Mouse (Mus musculus): ENCODE measurements at regions not wholly inside any gene's neighbourhood (a gene's known extent, or its start where the extent isn't known, plus 50 kb on each side); places are given as distances from the start of the nearest gene placed in this dataset.
A peak's percentile ranks its signal among the peaks of the same experiment; 100 is the strongest.

DNA sequence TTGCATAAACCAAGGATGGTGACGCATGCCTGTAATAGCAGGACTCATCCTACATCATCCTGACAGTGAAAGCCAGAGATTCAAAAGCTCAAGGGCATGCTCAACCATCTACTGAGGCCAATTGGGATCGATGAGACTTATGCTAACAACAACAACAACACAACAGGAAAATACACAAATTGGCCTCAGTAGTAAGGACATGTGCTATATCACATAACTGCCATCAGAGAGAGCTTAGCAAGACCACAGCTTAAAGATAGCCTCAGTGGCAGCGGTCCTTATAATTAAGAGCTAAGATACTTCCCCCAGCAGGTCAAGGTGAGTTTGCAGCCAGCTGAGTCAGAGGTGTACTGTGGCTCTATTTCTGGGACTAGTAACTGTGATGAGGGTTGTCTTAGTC, 102.0 kb upstream of the Fhl2 start:
- H3K9me3 ChIP-seq (replicated peaks; ENCODE audit: insufficient read depth, low read length), result no peaks in the 10 kb centered on the region
- peaks cover 0 to 13% of the 10 kb centered on the region in 2 experiments; a peak in 2 of 4 replicates for H3K4me1 ChIP-seq (ENCODE audit: control insufficient read depth in 1 of 2, insufficient read depth in 2 of 2, low read length in 2 of 2)
- H3K27me3 ChIP-seq (ENCODE audit: control insufficient read depth in 1 of 2, insufficient read depth in 2 of 2, low read length in 2 of 2), result no peaks in the 10 kb centered on the region
- TF ChIP-seq NRF1 (IDR thresholded peaks at IDR 0.05; ENCODE audit: insufficient read depth, low read depth, low read length, poor library complexity, severe bottlenecking) (no peak), MAX (IDR thresholded peaks at IDR 0.05; ENCODE audit: low read length) (no peak), ZKSCAN1 (IDR thresholded peaks at IDR 0.05; ENCODE audit: low read depth, low read length) (no peak), NELFE (IDR thresholded peaks at IDR 0.05; ENCODE audit: low read depth, low read length) (no peak), SMC3 (IDR thresholded peaks at IDR 0.05; ENCODE audit: low read depth, low read length) (no peak), TCF12 (IDR thresholded peaks at IDR 0.05; ENCODE audit: low read depth, low read length) (no peak), GABPA (IDR thresholded peaks at IDR 0.05; ENCODE audit: low read depth, low read length) (no peak), TAL1 (IDR thresholded peaks at IDR 0.05; ENCODE audit: low read length) (no peak), EP300 (IDR thresholded peaks at IDR 0.05; ENCODE audit: low read depth in 1 of 2, low read length in 2 of 2) (no peak)
- no peaks in the 10 kb centered on the region for H3K79me2 ChIP-seq (ENCODE audit: control insufficient read depth, insufficient read depth, low read length, poor library complexity)
- no peak for DNase-seq (ENCODE audit: low read depth, low spot score)
- H3K4me3 ChIP-seq (ENCODE audit: control insufficient read depth in 1 of 2, insufficient read depth in 1 of 2, low read depth in 2 of 2, low read length in 2 of 2), result no peak overlapping the region
- no peak overlapping the region for H3K27ac ChIP-seq (ENCODE audit: control insufficient read depth, low read depth, low read length)
- H3K9ac ChIP-seq (ENCODE audit: control insufficient read depth, low read depth, low read length, poor library complexity, severe bottlenecking), result no peak overlapping the region
- no peaks in the 10 kb centered on the region for H3K36me3 ChIP-seq (ENCODE audit: control insufficient read depth in 1 of 2, insufficient read depth in 2 of 2, low read length in 2 of 2)

DNA sequence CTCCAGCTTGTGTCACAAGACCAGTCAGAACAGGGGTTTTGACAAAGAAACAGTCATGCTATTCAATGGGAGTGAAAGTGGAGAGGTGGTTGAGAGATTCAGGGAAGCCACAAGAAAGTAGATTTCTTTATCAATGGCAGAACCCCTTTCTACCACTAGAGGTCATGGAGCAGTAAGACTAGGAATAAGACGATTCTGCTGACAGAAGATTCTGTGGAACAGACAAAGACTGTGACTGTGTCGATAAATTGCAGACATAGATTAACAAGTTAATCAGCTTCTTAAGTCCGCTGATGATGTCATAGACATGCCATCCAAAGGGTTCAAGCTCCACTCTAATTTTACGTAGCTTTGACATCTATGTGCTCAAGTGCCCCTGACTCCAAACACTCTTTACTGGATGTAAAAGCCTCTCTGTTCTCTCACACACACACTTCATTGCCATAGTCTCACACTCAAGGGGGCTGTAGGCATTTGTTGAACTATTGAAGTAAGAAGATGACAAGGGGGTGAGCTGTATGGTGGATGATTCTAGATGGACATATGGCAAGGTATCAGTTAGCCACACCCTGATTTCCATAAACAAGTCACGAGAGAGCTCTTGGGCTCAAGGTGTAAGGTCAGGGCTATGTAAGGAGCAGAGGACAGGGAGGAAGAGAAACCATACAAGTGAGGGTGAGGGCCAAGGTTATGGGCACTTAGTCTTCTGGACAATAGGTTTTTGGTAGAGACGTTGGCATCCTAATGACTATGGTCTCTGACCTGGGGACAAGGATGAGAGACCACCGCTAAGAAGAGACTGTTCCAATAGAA, 102.9 kb upstream of the Fhl2 start:
- Histone ChIP-seq H3K27me3 (ENCODE audit: control insufficient read depth in 1 of 2, insufficient read depth in 2 of 2, low read length in 2 of 2) (no peaks in the 10 kb centered on the region), H3K36me3 (ENCODE audit: control insufficient read depth in 1 of 2, insufficient read depth in 2 of 2, low read length in 2 of 2) (no peaks in the 10 kb centered on the region), H3K4me3 (ENCODE audit: control insufficient read depth in 1 of 2, insufficient read depth in 1 of 2, low read depth in 2 of 2, low read length in 2 of 2) (no peak overlapping the region), H3K27ac (ENCODE audit: control insufficient read depth, low read depth, low read length) (no peak overlapping the region), H3K9me3 (replicated peaks; ENCODE audit: insufficient read depth, low read length) (no peaks in the 10 kb centered on the region), H3K9ac (ENCODE audit: control insufficient read depth, low read depth, low read length, poor library complexity, severe bottlenecking) (no peak overlapping the region), H3K4me1 (ENCODE audit: control insufficient read depth in 1 of 2, insufficient read depth in 2 of 2, low read length in 2 of 2) (peaks cover 0 to 13% of the 10 kb centered on the region in 2 experiments; a peak in 2 of 4 replicates), H3K79me2 (ENCODE audit: control insufficient read depth, insufficient read depth, low read length, poor library complexity) (no peaks in the 10 kb centered on the region)
- TF ChIP-seq JUND (IDR thresholded peaks at IDR 0.05; ENCODE audit: low read depth, low read length) (no peak), MAZ (IDR thresholded peaks at IDR 0.05; ENCODE audit: low read depth, low read length) (no peak), HCFC1 (IDR thresholded peaks at IDR 0.05; ENCODE audit: low read depth, low read length) (no peak), CTCF (IDR thresholded peaks at IDR 0.05 in 2 of 3, conservative IDR thresholded peaks at IDR 0.05 in 1 of 3; ENCODE audit: control insufficient read depth in 1 of 3, insufficient read depth in 1 of 3, low read depth in 2 of 3, low read length in 3 of 3, poor library complexity in 1 of 3, severe bottlenecking in 1 of 3) (peak in 2 of 3 experiments; percentile 62 to 74; a peak in 4 of 6 replicates), POLR2AphosphoS5 (IDR thresholded peaks at IDR 0.05; ENCODE audit: borderline replicate concordance, low read depth, low read length) (no peak), ZNF384 (IDR thresholded peaks at IDR 0.05; ENCODE audit: low read depth, low read length) (no peak), USF2 (IDR thresholded peaks at IDR 0.05; ENCODE audit: borderline replicate concordance in 1 of 2, insufficient read depth in 1 of 2, low read depth in 1 of 2, low read length in 2 of 2) (no peak), ZMIZ1 (IDR thresholded peaks at IDR 0.05; ENCODE audit: low read depth, low read length) (no peak), MAX (IDR thresholded peaks at IDR 0.05; ENCODE audit: low read length) (no peak), ETS1 (IDR thresholded peaks at IDR 0.05; ENCODE audit: low read depth, low read length) (no peak), ZC3H11A (IDR thresholded peaks at IDR 0.05; ENCODE audit: low read depth, low read length) (peak; percentile 86), POLR2AphosphoS2 (IDR thresholded peaks at IDR 0.05; ENCODE audit: low read length) (no peak), POLR2A (IDR thresholded peaks at IDR 0.05; ENCODE audit: control insufficient read depth in 1 of 2, insufficient read depth in 1 of 2, low read depth in 1 of 2, low read length in 2 of 2, poor library complexity in 1 of 2) (no peak), EP300 (IDR thresholded peaks at IDR 0.05; ENCODE audit: low read depth in 1 of 2, low read length in 2 of 2) (no peak), UBTF (IDR thresholded peaks at IDR 0.05; ENCODE audit: borderline replicate concordance, insufficient read depth, low read depth, low read length) (no peak), GATA1 (IDR thresholded peaks at IDR 0.05; ENCODE audit: low read depth, low read length) (peak; percentile 42), NRF1 (IDR thresholded peaks at IDR 0.05; ENCODE audit: insufficient read depth, low read depth, low read length, poor library complexity, severe bottlenecking) (no peak), SMC3 (IDR thresholded peaks at IDR 0.05; ENCODE audit: low read depth, low read length) (peak; percentile 88), BHLHE40 (IDR thresholded peaks at IDR 0.05; ENCODE audit: borderline replicate concordance, low read depth, low read length) (no peak), E2F4 (IDR thresholded peaks at IDR 0.05; ENCODE audit: borderline replicate concordance, low read depth, low read length) (no peak), RAD21 (IDR thresholded peaks at IDR 0.05; ENCODE audit: low read depth, low read length) (peak; percentile 85), ELF1 (IDR thresholded peaks at IDR 0.05; ENCODE audit: low read depth, low read length) (no peak), RCOR1 (IDR thresholded peaks at IDR 0.05; ENCODE audit: low read depth, low read length) (no peak), NELFE (IDR thresholded peaks at IDR 0.05; ENCODE audit: low read depth, low read length) (no peak)
- peak; percentile 69 for DNase-seq (ENCODE audit: low read depth, low spot score)
